Mouse (Mus musculus) natural killer cell, adult 2 months (primary cell): ENCODE results near the gene Rims3.

Experiments used
- DNase-seq, 2 experiments: peaks; one replicate each; pipeline ENCODE4 v3.0.0; 2022; ENCODE audit warnings: low spot score in 2 of 2

Gene Rims3

GRCm38 (mm10) chr4:120892516-120892915 is 37.9 kb downstream of the Rims3 start:
- no peak for DNase-seq

GRCm38 (mm10) chr4:120893656-120894401 is 39.2 kb downstream of the Rims3 start:
- no peak for DNase-seq

GRCm38 (mm10) chr4:120894584-120894983 is 40.0 kb downstream of the Rims3 start:
- DNase-seq = no peak

- DNase-seq = no peak
Observed at GRCm38 (mm10) chr4:120895226-120895625, 40.6 kb downstream of the Rims3 start.

- DNase-seq = no peak
Observed at GRCm38 (mm10) chr4:120895810-120896584, 41.4 kb downstream of the Rims3 start.

GRCm38 (mm10) chr4:120904533-120904932 is 49.9 kb downstream of the Rims3 start:
- DNase-seq = no peak

GRCm38 (mm10) chr4:120905644-120906043 is 51.0 kb downstream of the Rims3 start:
- no peak for DNase-seq

GRCm38 (mm10) chr4:120909558-120910150 is 55.0 kb downstream of the Rims3 start:
- peak; percentile 22 to 59 for DNase-seq

- DNase-seq = no peak
Observed at GRCm38 (mm10) chr4:120911086-120911485, 56.5 kb downstream of the Rims3 start.

GRCm38 (mm10) chr4:120912866-120913265 is 58.2 kb downstream of the Rims3 start:
- no peak for DNase-seq

GRCm38 (mm10) chr4:120913443-120913842 is 58.8 kb downstream of the Rims3 start:
- DNase-seq = no peak

GRCm38 (mm10) chr4:120913861-120914260 is 59.2 kb downstream of the Rims3 start:
- DNase-seq = no peak

GRCm38 (mm10) chr4:120914501-120914900 is 59.9 kb downstream of the Rims3 start:
- DNase-seq = peak in 1 of 2 experiments; percentile 24

- no peak for DNase-seq
Observed at GRCm38 (mm10) chr4:120921461-120921860, 66.8 kb downstream of the Rims3 start.

- DNase-seq = peak; percentile 89 to 93
Observed at GRCm38 (mm10) chr4:120924554-120925299, 70.1 kb downstream of the Rims3 start, which contains the start of gene Exo5. TSS of gene Exo5 (minus strand) at chr4:120925017.

- peak; percentile 33 to 51 for DNase-seq
Observed at GRCm38 (mm10) chr4:120925386-120925785, 70.8 kb downstream of the Rims3 start.

GRCm38 (mm10) chr4:120928686-120929085 is 74.1 kb downstream of the Rims3 start:
- DNase-seq = no peak

- DNase-seq = no peak
Observed at GRCm38 (mm10) chr4:120930736-120931135, 76.1 kb downstream of the Rims3 start.

- no peak for DNase-seq
Observed at GRCm38 (mm10) chr4:120935006-120935405, 80.4 kb downstream of the Rims3 start.
